Mouse (Mus musculus) kidney, embryonic 16.5 days (tissue): ENCODE data around the gene Heatr5a. TPM values are rescaled to one million over a fixed set of nuclear protein-coding genes. Genes with fewer than 3 reads are reported as not detected.

Source experiments
- ATAC-seq: fragments of 200-750 bp; cut with Nextera tagmentation; 2 replicates; pipeline ENCODE4 v1.8.0; 2017; ENCODE audit warnings: moderate TSS enrichment; ENCODE audit not compliant: low FRiP score, low TSS enrichment
- H3K27ac ChIP-seq: fragments of 300-500 bp; sonication (generic); 2 replicates; pipeline ENCODE4 v1.5.1; 2014; ENCODE audit warnings: low read length
- H3K27me3 ChIP-seq: fragments of 300-500 bp; sonication (generic); 2 replicates; pipeline ENCODE4 v1.6.1; 2014; ENCODE audit warnings: low read length, control low read depth, mixed read lengths; ENCODE audit not compliant: insufficient read depth
- H3K36me3 ChIP-seq: fragments of 300-500 bp; sonication (generic); 2 replicates; pipeline ENCODE4 v1.6.1; 2014; ENCODE audit warnings: low read length, control low read depth, mixed read lengths; ENCODE audit not compliant: insufficient read depth
- H3K4me1 ChIP-seq: fragments of 300-500 bp; sonication (generic); 2 replicates; pipeline ENCODE4 v1.6.1; 2014; ENCODE audit warnings: low read length, control low read depth, mixed read lengths; ENCODE audit not compliant: insufficient read depth
- H3K4me2 ChIP-seq: fragments of 300-500 bp; sonication (generic); replicated peaks from 2 replicates; pipeline ENCODE4 v1.6.1; 2014; ENCODE audit warnings: low read depth, low read length
- H3K4me3 ChIP-seq: fragments of 300-500 bp; sonication (generic); 2 replicates; pipeline ENCODE4 v1.5.1; 2014; ENCODE audit warnings: mild to moderate bottlenecking, low read length
- H3K9ac ChIP-seq: fragments of 300-500 bp; sonication (generic); replicated peaks from 2 replicates; pipeline ENCODE4 v1.6.1; 2014; ENCODE audit warnings: low read length
- H3K9me3 ChIP-seq: fragments of 300-500 bp; sonication (generic); 2 replicates; pipeline ENCODE4 v1.6.1; 2016; ENCODE audit warnings: low read length, control low read depth
- WGBS: fragments of 180-500 bp; shearing (Covaris S2); extraction: QIAGEN DNeasy Blood & Tissue Kit; methylation state at CpG from one replicate; pipeline ENCODE4 v1.1.7; 2014; 5-methylcytosine and 5-hydroxymethylcytosine counted together
- polyA plus RNA-seq: library from polyadenylated mRNA; unstranded; fragments of >200 nt; fragmentation: Nextera tagmentation; extraction: Ambion mirVana; gene quantifications from 2 replicates; pipeline ENCODE4 v1.2.1, GENCODE M21; 2015

Heatr5a gene
- polyA plus RNA-seq, 1 experiment from 2014 or later = 9.4 TPM

DNA sequence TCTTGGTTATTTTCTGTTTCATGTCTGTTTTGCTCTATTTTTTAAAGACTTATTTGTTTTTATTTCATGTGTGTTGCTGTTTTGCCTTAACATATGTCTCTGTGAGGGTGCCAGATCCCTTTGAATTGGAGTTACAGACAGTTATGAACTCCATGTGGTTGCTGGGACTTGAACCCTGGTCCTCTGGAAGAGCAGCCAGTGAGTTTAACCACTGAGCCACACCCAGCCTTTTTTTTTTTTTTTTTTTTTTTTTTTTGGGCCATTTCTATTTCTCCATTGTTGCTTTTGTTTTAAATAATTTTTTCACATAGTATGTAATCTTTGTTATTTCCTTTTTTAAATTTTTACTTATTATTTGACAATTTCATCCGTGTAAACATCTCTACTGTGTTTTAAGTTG lies 131.3 kb downstream of the Heatr5a start:
- Histone ChIP-seq H3K4me2 (no peak overlapping the region), H3K27me3 (no peaks in the 10 kb centered on the region), H3K4me1 (peaks cover 10% of the 10 kb centered on the region), H3K36me3 (no peaks in the 10 kb centered on the region), H3K27ac (no peak overlapping the region), H3K9ac (no peak overlapping the region), H3K4me3 (no peak overlapping the region), H3K9me3 (no peaks in the 10 kb centered on the region)
- 93% methylated on average over 1 of the region's 1 CpGs for WGBS
- ATAC-seq = no peak

DNA sequence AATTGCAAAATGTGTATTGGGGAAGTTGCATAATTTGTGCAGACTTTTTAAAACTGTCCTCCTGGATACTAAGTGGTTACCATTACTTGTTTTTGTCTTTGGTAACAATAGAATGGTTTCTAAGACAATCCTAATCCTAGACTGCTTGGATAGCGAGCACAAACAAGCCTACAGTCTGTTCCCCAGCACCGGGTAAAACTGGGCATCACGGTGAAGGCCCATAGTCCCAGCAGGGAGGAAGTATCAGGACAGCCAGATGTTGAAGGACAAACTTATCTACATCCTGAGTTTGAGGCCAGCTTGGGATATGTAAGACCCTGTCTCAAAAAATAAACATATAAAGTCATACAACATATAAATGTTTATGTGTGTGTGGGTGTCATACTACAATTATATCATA lies 135.9 kb downstream of the Heatr5a start:
- Histone ChIP-seq H3K36me3 (no peaks in the 10 kb centered on the region), H3K9me3 (no peaks in the 10 kb centered on the region), H3K4me1 (0 out of 2 replicates have a peak, but pooled peaks cover 4% of the 10 kb centered on the region), H3K4me3 (no peak overlapping the region), H3K4me2 (no peak overlapping the region), H3K9ac (no peak overlapping the region), H3K27ac (no peak overlapping the region), H3K27me3 (no peaks in the 10 kb centered on the region)
- ATAC-seq = no peak
- WGBS = 77% methylated on average over 3 of the region's 3 CpGs

- WGBS = 83% methylated on average over 13 of the region's 13 CpGs
- no peak for ATAC-seq
- H3K27ac ChIP-seq = no peak overlapping the region
- no peaks in the 10 kb centered on the region for H3K9me3 ChIP-seq
- H3K9ac ChIP-seq = no peak overlapping the region
- H3K4me2 ChIP-seq = no peak overlapping the region
- H3K27me3 ChIP-seq = no peaks in the 10 kb centered on the region
- no peak overlapping the region for H3K4me3 ChIP-seq
- peaks cover 14% of the 10 kb centered on the region for H3K4me1 ChIP-seq
- 0 out of 2 replicates have a peak, but pooled peaks cover 2% of the 10 kb centered on the region for H3K36me3 ChIP-seq
These were observed 139.2 kb downstream of the Heatr5a start for GRCm38 (mm10) chr12:51831931-51832330.

GRCm38 (mm10) chr12:51831296-51831695 lies 139.8 kb downstream of the Heatr5a start:
- WGBS = 87% methylated on average over 3 of the region's 3 CpGs

GRCm38 (mm10) chr12:51830671-51831070 lies 140.4 kb downstream of the Heatr5a start:
- H3K4me2 ChIP-seq = peak overlapping the region; percentile 77
- WGBS = 89% methylated on average over 1 of the region's 1 CpGs
- no peak overlapping the region for H3K9ac ChIP-seq
- H3K27ac ChIP-seq = no peak overlapping the region; the same call in 1 of the 2 replicates
- 0 out of 2 replicates have a peak, but pooled peaks cover 2% of the 10 kb centered on the region for H3K36me3 ChIP-seq
- ATAC-seq = no peak
- H3K27me3 ChIP-seq = no peaks in the 10 kb centered on the region
- H3K9me3 ChIP-seq = no peaks in the 10 kb centered on the region
- H3K4me1 ChIP-seq = peaks cover 14% of the 10 kb centered on the region
- H3K4me3 ChIP-seq = peak overlapping the region; percentile 98; the same call in 1 of the 2 replicates

More at GRCm38 (mm10) chr12:51831296-51831695, 139.8 kb downstream of the Heatr5a start:
- Histone ChIP-seq H3K4me2 (no peak overlapping the region), H3K27me3 (no peaks in the 10 kb centered on the region), H3K4me3 (no peak overlapping the region), H3K27ac (no peak overlapping the region), H3K4me1 (peaks cover 14% of the 10 kb centered on the region), H3K9me3 (no peaks in the 10 kb centered on the region), H3K9ac (no peak overlapping the region), H3K36me3 (0 out of 2 replicates have a peak, but pooled peaks cover 2% of the 10 kb centered on the region)
- no peak for ATAC-seq

DNA sequence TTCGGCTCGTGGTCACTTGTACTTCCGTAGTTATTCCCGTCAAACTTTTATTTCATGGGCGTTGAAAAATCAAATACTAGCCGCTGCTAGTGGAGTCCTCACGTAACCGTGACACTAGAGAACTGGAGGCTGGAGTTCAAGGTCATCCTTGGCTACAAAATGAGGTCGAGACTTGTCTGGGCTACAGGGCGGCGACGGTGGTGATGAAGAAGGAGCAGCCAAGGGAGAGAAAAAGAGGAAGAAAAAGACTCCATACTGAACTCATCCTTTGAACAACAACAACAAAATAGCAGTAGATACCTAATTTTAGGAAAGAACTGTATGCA lies 141.1 kb downstream of the Heatr5a start:
- no peaks in the 10 kb centered on the region for H3K9me3 ChIP-seq
- H3K4me1 ChIP-seq = peaks cover 16% of the 10 kb centered on the region
- H3K27me3 ChIP-seq = no peaks in the 10 kb centered on the region
- peaks cover 6% of the 10 kb centered on the region; the same call in 1 of the 2 replicates for H3K36me3 ChIP-seq
- H3K4me3 ChIP-seq = peak overlapping the region; percentile 98
- WGBS = under 1% methylated on average over 12 of the region's 12 CpGs
- H3K4me2 ChIP-seq = peak overlapping the region; percentile 77
- ATAC-seq = no peak; the same call in 1 of the 2 replicates
- H3K27ac ChIP-seq = peak overlapping the region; percentile 99
- peak overlapping the region; percentile 100 for H3K9ac ChIP-seq

GRCm38 (mm10) chr12:51829290-51830076 lies 141.6 kb downstream of the Heatr5a start, which contains the start of gene Hectd1:
Gene Hectd1, minus strand, starts transcription at chr12:51829536.
- peak within 1 kb of the TSS; percentile 77 for H3K4me2 ChIP-seq
- H3K27ac ChIP-seq = peak within 1 kb of the TSS; percentile 99
- H3K9ac ChIP-seq = peak within 1 kb of the TSS; percentile 100
- no peaks in the 10 kb centered on the region for H3K9me3 ChIP-seq
- ATAC-seq = peak; percentile 97
- H3K27me3 ChIP-seq = no peaks in the 10 kb centered on the region
- H3K36me3 ChIP-seq = peaks cover 12% of the 10 kb centered on the region
- peaks cover 16% of the 10 kb centered on the region for H3K4me1 ChIP-seq
- H3K4me3 ChIP-seq = peak within 1 kb of the TSS; percentile 98
- under 1% methylated on average over 99 of the region's 114 CpGs for WGBS

GRCm38 (mm10) chr12:51828716-51829289 lies 142.3 kb downstream of the Heatr5a start:
- peak; percentile 5 for ATAC-seq
- H3K27ac ChIP-seq = peak overlapping the region; percentile 99
- WGBS = under 1% methylated on average over 66 of the region's 66 CpGs
- H3K4me1 ChIP-seq = peaks cover 16% of the 10 kb centered on the region
- H3K36me3 ChIP-seq = peaks cover 17% of the 10 kb centered on the region
- peak overlapping the region; percentile 98 for H3K4me3 ChIP-seq
- H3K9ac ChIP-seq = peak overlapping the region; percentile 100
- H3K9me3 ChIP-seq = no peaks in the 10 kb centered on the region
- H3K4me2 ChIP-seq = peak overlapping the region; percentile 77
- H3K27me3 ChIP-seq = no peaks in the 10 kb centered on the region

DNA sequence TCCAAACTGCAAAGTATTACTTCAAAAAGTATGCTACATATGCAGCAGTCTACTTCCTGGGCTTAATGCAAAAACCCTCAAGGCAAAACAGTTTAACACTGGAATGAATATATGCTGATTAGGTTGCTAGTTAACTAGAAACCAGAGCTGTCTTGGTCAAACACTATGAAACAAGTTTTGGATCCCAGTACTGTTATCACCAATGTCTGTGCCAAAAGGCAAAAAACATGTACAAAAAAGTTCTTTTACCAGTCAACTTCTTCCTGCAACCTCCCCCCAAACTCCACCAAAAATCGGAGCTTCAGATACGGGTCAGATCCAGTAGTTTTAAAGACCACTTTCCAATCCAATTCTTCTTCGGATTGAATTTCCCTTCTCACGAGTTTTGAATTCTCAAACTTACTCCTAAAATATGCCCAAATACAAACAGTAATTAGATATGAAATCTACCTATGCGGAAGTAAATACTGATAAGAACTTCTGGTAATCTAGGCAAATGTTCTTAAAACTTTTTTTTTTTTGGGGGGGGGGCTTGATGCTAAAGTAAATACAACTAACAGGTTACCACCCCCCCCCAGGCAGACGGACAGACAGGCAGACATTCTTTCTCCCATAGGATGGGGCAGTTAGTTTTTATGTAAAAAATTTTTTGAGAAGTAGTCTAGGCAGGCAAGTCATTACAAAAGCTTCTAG lies 143.0 kb downstream of the Heatr5a start:
- peaks cover 17% of the 10 kb centered on the region for H3K36me3 ChIP-seq
- WGBS = 10% methylated on average over 6 of the region's 6 CpGs
- H3K27me3 ChIP-seq = no peaks in the 10 kb centered on the region
- peak overlapping the region; percentile 98 for H3K4me3 ChIP-seq
- peak overlapping the region; percentile 77 for H3K4me2 ChIP-seq
- H3K9me3 ChIP-seq = no peaks in the 10 kb centered on the region
- H3K4me1 ChIP-seq = peaks cover 18% of the 10 kb centered on the region
- no peak for ATAC-seq
- H3K9ac ChIP-seq = peak overlapping the region; percentile 100
- peak overlapping the region; percentile 99 for H3K27ac ChIP-seq
